Mouse (Mus musculus) liver, adult 2 months (tissue): ENCODE results near the gene Gm13769. TPM values are rescaled to one million over a fixed set of nuclear protein-coding genes. Genes with fewer than 3 reads are reported as not detected.
"Not testable (repeated sequence)": the region's sequence is repeated elsewhere in the genome, so short reads cannot be mapped to it uniquely, and the experiment has no call there.

Experiments used
- DNase-seq: peaks from one replicate; pipeline ENCODE4 v3.0.0-alpha.2; 2011; ENCODE audit warnings: low read depth, low spot score; ENCODE audit errors: extremely low read depth
- H3K27ac ChIP-seq: fragments of 200-500 bp; replicated peaks from 2 replicates; pipeline ENCODE4 v1.5.1; 2012; ENCODE audit warnings: low read depth, mild to moderate bottlenecking, control low read depth, inconsistent platforms, low read length; ENCODE audit not compliant: insufficient read depth
- H3K27me3 ChIP-seq: fragments of 200-500 bp; 2 replicates; pipeline ENCODE4 v1.6.1; 2012; ENCODE audit warnings: mild to moderate bottlenecking, moderate library complexity, low read length, inconsistent platforms; ENCODE audit not compliant: control insufficient read depth, insufficient read depth
- H3K36me3 ChIP-seq: fragments of 200-500 bp; 2 replicates; pipeline ENCODE4 v1.6.1; 2012; ENCODE audit warnings: low read length, inconsistent platforms; ENCODE audit not compliant: control insufficient read depth, insufficient read depth
- H3K4me1 ChIP-seq: fragments of 200-500 bp; 2 replicates; pipeline ENCODE4 v1.6.1; 2011; ENCODE audit warnings: low read length; ENCODE audit not compliant: control insufficient read depth, insufficient read depth
- H3K4me3 ChIP-seq: fragments of 200-500 bp; 2 replicates; pipeline ENCODE4 v1.5.1; 2011; ENCODE audit warnings: low read depth, mild to moderate bottlenecking, control low read depth, low read length, moderate library complexity; ENCODE audit not compliant: insufficient read depth
- H3K79me2 ChIP-seq: fragments of 200-500 bp; 2 replicates; pipeline ENCODE4 v1.6.1; 2012; ENCODE audit warnings: inconsistent platforms, mild to moderate bottlenecking, low read length, moderate library complexity; ENCODE audit not compliant: control insufficient read depth, insufficient read depth
- H3K9ac ChIP-seq: fragments of 200-500 bp; 2 replicates; pipeline ENCODE4 v1.6.1; 2012; ENCODE audit warnings: low read depth, mild to moderate bottlenecking, control low read depth, inconsistent platforms, low read length
- CTCF ChIP-seq: fragments of 200-500 bp; IDR thresholded peaks from 2 replicates; pipeline ENCODE4 v1.5.1; 2011; ENCODE audit warnings: low read depth, low read length, control low read depth
- POLR2A ChIP-seq: fragments of 200-500 bp; IDR thresholded peaks from 2 replicates; pipeline ENCODE4 v1.6.1; 2011; ENCODE audit warnings: low read length, control low read depth; ENCODE audit not compliant: insufficient read depth; ENCODE audit errors: extremely low read depth
- WGBS: fragments of 180-500 bp; shearing (Covaris S2); methylation state at CpG from one replicate; pipeline ENCODE4 v1.1.7; 2018; 5-methylcytosine and 5-hydroxymethylcytosine counted together
- polyA plus RNA-seq: library from polyadenylated mRNA; depleted of rRNA; stranded (reverse); fragments of >200 nt; gene quantifications from 2 replicates; pipeline ENCODE4 v1.2.3, GENCODE M21; 2012; rRNA removed
- total RNA-seq: library from RNA; depleted of rRNA; stranded (reverse); fragments of >200 nt; gene quantifications from 2 replicates; pipeline ENCODE4 v1.2.3, GENCODE M21; 2014; rRNA removed

The Gm13769 gene
- total RNA-seq (not detected in 2 replicates), polyA plus RNA-seq (not detected in 2 replicates)

DNA sequence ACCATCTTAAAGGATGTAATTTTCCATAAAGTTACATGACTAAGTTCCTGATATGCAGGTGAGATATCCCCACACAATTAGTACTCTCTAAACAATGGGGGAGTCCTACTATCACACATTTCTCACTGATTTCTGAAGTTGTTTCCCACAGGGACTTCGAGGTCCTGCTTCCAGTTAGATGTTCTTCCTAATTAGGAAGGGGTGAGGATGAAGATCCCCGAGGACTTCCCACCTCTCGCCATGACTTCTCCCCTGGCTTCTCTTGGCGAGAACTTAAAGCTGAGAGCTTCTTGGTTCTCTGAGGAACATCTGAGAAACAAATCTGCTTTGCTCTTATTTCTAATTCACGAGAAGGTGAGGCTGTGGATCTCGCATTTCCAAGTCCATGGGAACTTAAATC lies at the start of gene Gm13769:
Gm13769 (plus strand) TSS at position 301 of the 400 bp plus-strand sequence.
- DNase-seq = not testable (repeated sequence)

DNA sequence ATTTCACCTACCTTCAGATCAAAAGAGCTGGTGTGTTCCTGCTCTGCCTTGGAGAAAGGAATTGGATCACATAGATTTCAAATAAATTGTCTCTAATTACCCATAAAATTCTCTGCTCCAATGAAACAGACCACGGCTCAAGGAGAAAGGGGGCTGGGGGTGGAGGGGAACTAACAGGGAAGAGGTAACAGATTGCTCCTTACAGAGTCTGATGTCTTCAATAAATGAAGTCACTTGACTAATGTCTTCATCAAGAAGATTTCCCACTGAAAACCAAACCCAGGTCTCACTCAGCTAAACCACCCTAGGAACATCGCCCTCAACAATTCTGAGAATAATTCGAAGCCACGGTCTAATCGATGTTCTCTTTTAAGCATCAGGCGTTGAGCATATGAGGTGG lies 29.3 kb upstream of the Gm13769 start, which contains the start of gene Olfr1272:
Olfr1272 (minus strand) TSS at position 101 of the 400 bp plus-strand sequence.
- Histone ChIP-seq H3K27ac (no peak within 1 kb of the TSS), H3K36me3 (no peaks in the 10 kb centered on the region), H3K9ac (no peak within 1 kb of the TSS), H3K4me1 (no peaks in the 10 kb centered on the region), H3K4me3 (no peak within 1 kb of the TSS), H3K27me3 (no peaks in the 10 kb centered on the region), H3K79me2 (no peaks in the 10 kb centered on the region)
- no peak for TF ChIP-seq CTCF
- TF ChIP-seq POLR2A = no peak
- 87% methylated on average over 6 of the region's 6 CpGs for WGBS
- no peak for DNase-seq

More for the DNA sequence above, at the start of gene Gm13769:
- no CpG with 5 or more reads among the region's 6 CpGs for WGBS
- H3K36me3 ChIP-seq, H3K79me2 ChIP-seq, H3K4me1 ChIP-seq, H3K4me3 ChIP-seq, H3K27me3 ChIP-seq, H3K27ac ChIP-seq, H3K9ac ChIP-seq: not testable (repeated sequence)

DNA sequence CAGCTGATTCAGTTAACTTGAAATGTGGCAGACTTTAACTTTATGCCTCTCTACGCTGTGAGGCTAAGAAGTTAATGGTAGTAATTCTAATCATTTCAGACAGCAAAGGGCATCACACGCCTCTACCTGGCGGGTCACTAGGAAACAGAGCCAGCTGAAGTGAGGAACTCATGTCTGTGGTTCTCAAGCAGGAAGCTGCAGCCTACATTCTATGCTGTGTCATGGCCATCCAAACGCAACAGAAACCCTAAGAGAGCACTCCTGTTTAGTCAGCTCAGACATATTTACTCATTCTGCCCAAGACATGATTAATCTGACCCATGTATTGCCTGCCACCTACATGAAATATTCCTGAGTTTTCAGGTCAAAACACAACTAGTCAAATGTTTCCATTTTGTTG lies 24.7 kb downstream of the Gm13769 start:
- not testable (repeated sequence) for H3K4me3 ChIP-seq, H3K27ac ChIP-seq, H3K79me2 ChIP-seq, DNase-seq, H3K36me3 ChIP-seq, H3K9ac ChIP-seq, H3K4me1 ChIP-seq, H3K27me3 ChIP-seq
- WGBS = no CpG with 5 or more reads among the region's 4 CpGs

DNA sequence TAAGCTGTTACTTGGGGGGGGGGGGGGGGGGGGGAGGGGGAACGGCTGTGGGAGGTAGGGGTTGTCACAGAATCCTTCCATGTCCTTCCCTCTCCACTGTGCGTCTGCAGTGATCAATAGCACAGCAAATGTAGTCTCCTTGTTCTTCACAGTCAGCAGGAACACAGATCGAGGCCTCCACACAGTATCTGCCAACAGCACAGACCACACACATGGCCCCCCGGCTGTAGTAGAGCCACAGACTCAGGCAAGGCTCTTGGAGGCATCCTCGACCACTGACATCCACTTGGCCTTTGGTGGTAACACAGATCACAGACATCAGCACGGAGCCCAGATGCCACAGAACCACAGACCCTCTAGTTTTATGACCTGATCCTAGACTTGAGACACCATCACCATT lies 29.0 kb downstream of the Gm13769 start:
- H3K36me3 ChIP-seq, H3K4me3 ChIP-seq, H3K4me1 ChIP-seq, H3K27ac ChIP-seq, H3K9ac ChIP-seq, H3K27me3 ChIP-seq, DNase-seq, H3K79me2 ChIP-seq: not testable (repeated sequence)
- no CpG with 5 or more reads among the region's 6 CpGs for WGBS

DNA sequence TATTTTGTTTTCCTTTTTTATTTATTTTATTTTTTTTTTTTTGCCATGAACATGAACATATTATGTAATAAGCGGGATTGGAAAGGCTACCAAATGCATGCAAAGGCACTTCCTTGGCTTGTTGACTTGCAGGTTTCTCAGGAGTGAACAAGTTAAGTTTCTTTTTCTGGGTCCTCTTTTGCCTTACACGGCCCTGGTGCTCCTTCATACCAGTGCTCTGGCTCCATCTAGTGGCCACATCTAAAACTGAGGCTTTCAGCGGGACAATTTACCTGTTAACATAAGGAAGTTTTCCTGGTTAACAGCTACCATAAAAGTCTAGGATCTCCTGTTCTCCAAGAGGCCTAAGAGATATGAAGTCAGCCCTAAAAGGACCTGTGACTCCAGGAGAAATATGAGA lies 29.5 kb downstream of the Gm13769 start:
- DNase-seq, H3K79me2 ChIP-seq, H3K9ac ChIP-seq, H3K36me3 ChIP-seq, H3K27ac ChIP-seq, H3K4me3 ChIP-seq, H3K27me3 ChIP-seq, H3K4me1 ChIP-seq: not testable (repeated sequence)
- WGBS = no CpG with 5 or more reads among the region's 3 CpGs

DNA sequence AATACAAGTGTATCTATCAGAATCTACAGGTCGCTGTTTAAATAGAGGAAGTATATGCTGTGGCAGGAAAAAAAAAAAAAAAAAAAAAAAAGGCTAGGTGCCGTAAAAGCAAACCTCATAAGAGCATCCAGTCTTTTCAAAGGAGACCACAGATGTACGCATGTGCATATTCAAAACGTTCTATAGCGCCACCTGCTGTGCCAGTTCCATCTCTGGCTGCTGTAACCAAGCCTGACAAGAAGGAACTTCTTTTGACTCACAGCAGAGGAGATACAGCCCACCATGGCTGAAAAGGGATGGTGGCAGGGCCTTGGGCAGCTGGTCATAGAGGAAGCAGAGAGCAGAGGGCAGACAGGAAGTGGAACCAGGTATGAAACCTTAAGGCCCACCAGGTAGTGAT lies 37.2 kb downstream of the Gm13769 start:
- not testable (repeated sequence) for H3K36me3 ChIP-seq, H3K27me3 ChIP-seq, DNase-seq, H3K9ac ChIP-seq, H3K27ac ChIP-seq, H3K4me1 ChIP-seq, H3K4me3 ChIP-seq, H3K79me2 ChIP-seq
- WGBS = no CpG with 5 or more reads among the region's 5 CpGs

DNA sequence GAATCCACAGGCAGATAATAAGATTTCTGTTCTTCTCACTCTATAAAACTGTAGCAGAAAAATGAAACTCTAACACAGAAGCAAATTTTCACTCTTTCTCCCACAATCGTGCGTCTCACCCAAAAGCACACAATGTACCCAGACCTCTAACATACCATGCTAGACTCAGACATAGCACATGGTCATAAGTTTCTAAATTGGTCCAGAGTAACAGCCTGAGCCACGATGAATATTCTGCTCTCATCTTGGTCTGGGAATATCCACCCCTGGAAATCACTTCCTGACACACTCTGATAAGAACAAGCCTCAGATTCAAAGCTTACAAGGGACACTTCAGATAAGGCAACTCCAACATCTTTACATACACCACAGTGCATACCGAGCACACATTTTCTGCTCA lies 38.2 kb downstream of the Gm13769 start:
- not testable (repeated sequence) for H3K79me2 ChIP-seq, H3K9ac ChIP-seq, H3K4me1 ChIP-seq, H3K27ac ChIP-seq, H3K27me3 ChIP-seq, H3K4me3 ChIP-seq, H3K36me3 ChIP-seq, DNase-seq
- WGBS = no CpG with 5 or more reads among the region's 4 CpGs

Other genes starting within 250 kb of the Gm13769 start
- not detected in 2 replicates for gene Olfr1269, start 200.8 kb upstream of the Gm13769 start, total RNA-seq
- gene Olfr1269, start 200.8 kb upstream of the Gm13769 start, polyA plus RNA-seq = not detected in 2 replicates
- gene Olfr32, start 179.9 kb upstream of the Gm13769 start, total RNA-seq = not detected in 2 replicates
- not detected in 2 replicates for gene Olfr32, start 179.9 kb upstream of the Gm13769 start, polyA plus RNA-seq
- not detected in 2 replicates for gene Olfr1270, start 169.1 kb upstream of the Gm13769 start, total RNA-seq
- gene Olfr1270, start 169.1 kb upstream of the Gm13769 start, polyA plus RNA-seq = not detected in 2 replicates
- gene Olfr1506, start 97.7 kb upstream of the Gm13769 start, total RNA-seq = not detected in 2 replicates
- gene Olfr1506, start 97.7 kb upstream of the Gm13769 start, polyA plus RNA-seq = not detected in 2 replicates
- gene Olfr142, start 64.6 kb upstream of the Gm13769 start, total RNA-seq = not detected in 2 replicates
- gene Olfr142, start 64.6 kb upstream of the Gm13769 start, polyA plus RNA-seq = not detected in 2 replicates
- gene Olfr1271, start 51.2 kb upstream of the Gm13769 start, total RNA-seq = not detected in 2 replicates
- not detected in 2 replicates for gene Olfr1271, start 51.2 kb upstream of the Gm13769 start, polyA plus RNA-seq
- gene Olfr1272, start 29.4 kb upstream of the Gm13769 start, total RNA-seq = not detected in 2 replicates
- not detected in 2 replicates for gene Olfr1272, start 29.4 kb upstream of the Gm13769 start, polyA plus RNA-seq
- not detected in 2 replicates for gene Olfr1274-ps, start 76.5 kb downstream of the Gm13769 start, total RNA-seq
- not detected in 2 replicates for gene Olfr1274-ps, start 76.5 kb downstream of the Gm13769 start, polyA plus RNA-seq